Mouse (Mus musculus) spleen, adult 12 weeks (tissue): ENCODE measurements around the gene Hhipl1.

Source experiments
- DNase-seq: peaks from one replicate; pipeline ENCODE4 v3.0.0; 2022; ENCODE audit warnings: low spot score

Hhipl1 gene

GRCm38 (mm10) chr12:108363796-108364195, 57.7 kb downstream of the Hhipl1 start:
- DNase-seq, result no peak

- DNase-seq, result no peak
These were observed 59.3 kb downstream of the Hhipl1 start for GRCm38 (mm10) chr12:108365340-108365739.

GRCm38 (mm10) chr12:108365868-108366267, 59.8 kb downstream of the Hhipl1 start:
- DNase-seq, result no peak

- DNase-seq, result no peak
These were observed 61.8 kb downstream of the Hhipl1 start for GRCm38 (mm10) chr12:108367909-108368308.

GRCm38 (mm10) chr12:108368921-108369320, 62.9 kb downstream of the Hhipl1 start:
- DNase-seq, result no peak

- no peak for DNase-seq
These were observed 64.7 kb downstream of the Hhipl1 start, which contains the start of gene Eml1 for GRCm38 (mm10) chr12:108370596-108371428. Eml1 (plus strand) TSS chr12:108370957.

- DNase-seq, result no peak
These were observed 65.3 kb downstream of the Hhipl1 start for GRCm38 (mm10) chr12:108371429-108371765.

GRCm38 (mm10) chr12:108372241-108372640, 66.2 kb downstream of the Hhipl1 start:
- no peak for DNase-seq

- no peak for DNase-seq
These were observed 67.5 kb downstream of the Hhipl1 start for GRCm38 (mm10) chr12:108373611-108374010.

- DNase-seq, result no peak
These were observed 68.6 kb downstream of the Hhipl1 start for GRCm38 (mm10) chr12:108374689-108375088.

- no peak for DNase-seq
These were observed 72.5 kb downstream of the Hhipl1 start for GRCm38 (mm10) chr12:108378379-108379133.
